ENCODE assay signal across 7 mouse cellular contexts in genomic region chr14:117895539-117895912, GRCm38 (mm10).
DNase-seq lines count a peak whose midpoint lies in the region; ATAC-seq and TF ChIP-seq lines count a peak whose summit lies in the region.

No protein-coding gene starts in this region.

- TF ChIP-seq EP300 in heart, postnatal 0 days (IDR thresholded peaks at IDR 0.05; ENCODE audit: low read depth) = no peak

- no peaks in the 10 kb centered on the region for H3K36me3 ChIP-seq in heart, postnatal 0 days (replicated peaks; ENCODE audit: control insufficient read depth, insufficient read depth, low read length)
- no peaks in the 10 kb centered on the region for H3K36me3 ChIP-seq in limb, embryonic 14.5 days (ENCODE audit: control insufficient read depth, insufficient read depth, low read length)

- H3K27ac ChIP-seq in heart, postnatal 0 days (ENCODE audit: low read depth) = no peak overlapping the region
- H3K27ac ChIP-seq in limb, embryonic 14.5 days (replicated peaks; ENCODE audit: low read depth, low read length) = 0 out of 2 replicates have a peak overlapping the region, but pooled peaks have one; percentile 19

- 0 out of 2 replicates have a peak overlapping the region, but pooled peaks have one; percentile 16 for H3K4me2 ChIP-seq in heart, postnatal 0 days (ENCODE audit: low read depth, low read length)
- H3K4me2 ChIP-seq in limb, embryonic 14.5 days (replicated peaks; ENCODE audit: low read depth, low read length, severe bottlenecking) = peak overlapping the region; percentile 33

- peak; percentile 56 to 76 for DNase-seq in left cerebral cortex, adult 18-20 months (ENCODE audit: low spot score in 2 of 2)
- DNase-seq in left cerebral cortex, adult 11 months (ENCODE audit: low spot score) = no peak
- no peak for DNase-seq in heart, postnatal 0 days (ENCODE audit: low spot score)
- DNase-seq in limb, embryonic 14.5 days (ENCODE audit: low spot score) = no peak
- DNase-seq in telencephalon, adult 2 months (ENCODE audit: low read depth, low spot score) = peak; percentile 45
- no peak for DNase-seq in adrenal gland, postnatal 10 days

- 0 out of 2 replicates have a peak, but pooled peaks cover 3% of the 10 kb centered on the region for H3K27me3 ChIP-seq in heart, postnatal 0 days (ENCODE audit: control insufficient read depth, insufficient read depth, low read length)
- no peaks in the 10 kb centered on the region for H3K27me3 ChIP-seq in limb, embryonic 14.5 days (ENCODE audit: control insufficient read depth, insufficient read depth, low read length)

- 70% methylated on average over 16 of the region's 16 CpGs for WGBS in heart, postnatal 0 days
- WGBS in limb, embryonic 14.5 days = 55% methylated on average over 16 of the region's 16 CpGs

- ATAC-seq in heart, postnatal 0 days (ENCODE audit: insufficient read depth, low read depth) = no peak
- no peak for ATAC-seq in limb, embryonic 14.5 days (ENCODE audit: low FRiP score, low read depth)
- ATAC-seq in CD4-positive, CD25-positive, alpha-beta regulatory T cell, adult 4 months = no peak

- H3K9me3 ChIP-seq in heart, postnatal 0 days (replicated peaks; ENCODE audit: control insufficient read depth, low read length) = no peaks in the 10 kb centered on the region
- H3K9me3 ChIP-seq in limb, embryonic 14.5 days (ENCODE audit: control insufficient read depth, low read length) = no peaks in the 10 kb centered on the region

- TF ChIP-seq CTCF in heart, postnatal 0 days (IDR thresholded peaks at IDR 0.05; ENCODE audit: low read depth) = no peak

- no peak overlapping the region for H3K4me3 ChIP-seq in heart, postnatal 0 days (ENCODE audit: low read depth, low read length)
- H3K4me3 ChIP-seq in limb, embryonic 14.5 days (replicated peaks; ENCODE audit: low read length) = no peak overlapping the region

- no peak for TF ChIP-seq POLR2A in limb, embryonic 14.5 days (IDR thresholded peaks at IDR 0.05; ENCODE audit: borderline replicate concordance, extremely low read depth, insufficient read depth, insufficient read length)

- no peaks in the 10 kb centered on the region for H3K4me1 ChIP-seq in heart, postnatal 0 days (ENCODE audit: control insufficient read depth, insufficient read depth)
- H3K4me1 ChIP-seq in limb, embryonic 14.5 days (ENCODE audit: control insufficient read depth, insufficient read depth, low read length) = peaks cover 10% of the 10 kb centered on the region

- no peak overlapping the region for H3K9ac ChIP-seq in heart, postnatal 0 days (replicated peaks; ENCODE audit: low read depth, low read length)
- H3K9ac ChIP-seq in limb, embryonic 14.5 days (ENCODE audit: low read depth, low read length, severe bottlenecking) = no peak overlapping the region

Comparison
In these comparisons a context has a peak if more than half of its experiments do, and no peak if none do; other contexts are left out.
1. DNase-seq: peak in left cerebral cortex, adult 18-20 months (2 of 2) and telencephalon, adult 2 months (single experiment); none in left cerebral cortex, adult 11 months (single experiment), heart, postnatal 0 days (single experiment), limb, embryonic 14.5 days (single experiment) and adrenal gland, postnatal 10 days (single experiment).